Mouse (Mus musculus) megakaryocyte, embryonic 14.5 days (primary cell): ENCODE measurements around the gene Ccdc89.

Experiments
- FLI1 ChIP-seq: IDR thresholded peaks from 2 replicates; pipeline ENCODE4 v1.6.1; 2012; ENCODE audit warnings: low read length, inconsistent platforms, mixed read lengths
- GATA1 ChIP-seq: IDR thresholded peaks from 3 replicates; pipeline ENCODE4 v1.6.1; 2012; ENCODE audit warnings: mixed read lengths, low read length, inconsistent platforms, borderline replicate concordance

GRCm38 (mm10) chr7:90444206-90444605 lies 17.8 kb downstream of the Ccdc89 start:
- no peak for TF ChIP-seq GATA1
- TF ChIP-seq FLI1: no peak
